16 mouse cellular contexts compared by ENCODE assay signal in the genomic region with DNA sequence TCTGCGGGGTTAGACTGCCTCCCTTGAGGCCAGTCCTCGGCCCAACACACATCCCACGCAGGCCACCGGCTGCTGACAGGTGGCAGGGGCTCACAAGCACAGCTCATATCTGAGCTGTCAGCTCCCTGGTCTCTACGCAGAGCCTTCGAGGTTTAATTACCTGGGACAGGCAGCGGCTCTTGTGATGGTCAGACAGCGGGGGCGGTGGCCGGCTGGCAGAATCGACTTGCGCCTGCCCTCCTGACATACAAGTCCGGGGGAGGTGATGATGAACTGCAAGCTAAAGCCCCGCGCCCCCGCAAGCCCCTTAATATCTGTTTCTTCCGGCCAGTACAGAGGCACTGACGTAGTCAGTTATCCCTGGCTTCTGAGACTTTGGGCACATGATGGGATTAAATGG.
"Had no signal": no experiment of that assay in that cellular context is flagged by ENCODE, and none has a peak within 500 bp of the region (broad histone marks: within the 10 kb centered on the region; RNA-seq: fewer than 3 reads in every experiment).

No protein-coding gene starts in this region.

- H3K4me3 ChIP-seq: left cerebral cortex, adult 2 months; liver, embryonic 13.5 days; lung, embryonic 15.5 days; megakaryocyte, embryonic 14.5 days; myocyte; neural tube, embryonic 15.5 days had no signal

- H3K9me3 ChIP-seq: liver, embryonic 13.5 days; lung, embryonic 15.5 days; megakaryocyte, embryonic 14.5 days; neural tube, embryonic 15.5 days had no signal

- ATAC-seq: inflammation-experienced regulatory T-cells, adult 6 months; intestine, postnatal 0 days; liver, postnatal 0 days had no signal

- H3K4me2 ChIP-seq: liver, embryonic 13.5 days; lung, embryonic 15.5 days; neural tube, embryonic 15.5 days had no signal

- H3K27ac ChIP-seq: left cerebral cortex, adult 2 months; liver, embryonic 13.5 days; lung, embryonic 15.5 days; macrophage; neural tube, embryonic 15.5 days had no signal

- H3K27me3 ChIP-seq: liver, embryonic 13.5 days; lung, embryonic 15.5 days; megakaryocyte, embryonic 14.5 days had no signal

- DNase-seq: liver; liver, embryonic 13.5 days; liver, postnatal 0 days; lung, postnatal 14 days; midbrain, embryonic 14.5 days; right cerebral cortex, adult 18-20 months; right cerebral cortex, postnatal 25 days; thymus, postnatal 36 days had no signal

- H3K36me3 ChIP-seq: neural tube, embryonic 15.5 days had no signal

- H3K9ac ChIP-seq: liver, embryonic 13.5 days; liver, postnatal 0 days; lung, embryonic 15.5 days; neural tube, embryonic 15.5 days had no signal
